Mouse (Mus musculus): ENCODE measurements around the gene Prp2. TPM values are rescaled to one million over a fixed set of nuclear protein-coding genes. Genes with fewer than 3 reads are reported as not detected.
"Not testable (repeated sequence)": the region's sequence is repeated elsewhere in the genome, so short reads cannot be mapped to it uniquely, and the experiment has no call there.

Prp2 gene
- polyA plus RNA-seq (2014; fragmentation: Nextera tagmentation; extraction: Ambion mirVana), result not detected in 2 replicates

DNA sequence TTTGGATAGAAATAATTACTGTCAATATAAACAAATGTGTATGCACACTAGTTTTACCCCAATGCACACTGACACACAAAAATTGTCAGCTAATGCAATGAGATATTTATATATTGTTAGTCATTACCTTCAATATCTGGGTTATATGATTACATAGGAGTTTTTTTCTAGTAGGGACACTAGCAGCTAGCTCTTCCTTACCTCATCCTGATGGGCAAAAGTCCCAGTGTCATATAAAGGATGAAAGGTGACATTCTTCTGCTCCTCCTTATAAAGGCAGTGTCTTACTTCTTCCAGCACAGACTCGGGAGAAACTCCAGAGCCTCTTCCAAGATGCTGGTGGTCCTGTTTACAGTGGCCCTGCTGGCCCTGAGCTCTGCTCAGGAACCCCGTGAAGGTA is at the start of gene Prp2:
Gene Prp2 (plus strand): TSS at position 301 of the 400 bp plus-strand sequence.
- not testable (repeated sequence) for H3K27ac ChIP-seq (ENCODE audit: low read depth, low read length); ATAC-seq (ENCODE audit: low FRiP score); H3K4me2 ChIP-seq; DNase-seq (ENCODE audit: low spot score, missing footprints); H3K9me3 ChIP-seq (ENCODE audit: control insufficient read depth, low read length); H3K4me1 ChIP-seq (ENCODE audit: control insufficient read depth, insufficient read depth, low read length); H3K4me3 ChIP-seq (ENCODE audit: low read depth, low read length); H3K36me3 ChIP-seq (ENCODE audit: control insufficient read depth, insufficient read depth, low read length); H3K27me3 ChIP-seq (ENCODE audit: control insufficient read depth, insufficient read depth, low read length); H3K9ac ChIP-seq (ENCODE audit: low read length)
- 86% methylated on average over 2 of the region's 2 CpGs for WGBS

- H3K36me3 ChIP-seq (ENCODE audit: control insufficient read depth, insufficient read depth, low read length); H3K4me1 ChIP-seq (ENCODE audit: control insufficient read depth, insufficient read depth, low read length); H3K27me3 ChIP-seq (ENCODE audit: control insufficient read depth, insufficient read depth, low read length); H3K9me3 ChIP-seq (ENCODE audit: control insufficient read depth, low read length); H3K27ac ChIP-seq (ENCODE audit: low read depth, low read length); H3K9ac ChIP-seq (ENCODE audit: low read length); H3K4me3 ChIP-seq (ENCODE audit: low read depth, low read length); H3K4me2 ChIP-seq; ATAC-seq (ENCODE audit: low FRiP score); DNase-seq (ENCODE audit: low spot score, missing footprints): not testable (repeated sequence)
- WGBS, result 92% methylated on average over 1 of the region's 1 CpGs
Measured at GRCm38 (mm10) chr6:132569509-132569908, 26.2 kb upstream of the Prp2 start, which contains the start of gene Prh1. Gene Prh1 (plus strand): TSS chr6:132569809.

DNA sequence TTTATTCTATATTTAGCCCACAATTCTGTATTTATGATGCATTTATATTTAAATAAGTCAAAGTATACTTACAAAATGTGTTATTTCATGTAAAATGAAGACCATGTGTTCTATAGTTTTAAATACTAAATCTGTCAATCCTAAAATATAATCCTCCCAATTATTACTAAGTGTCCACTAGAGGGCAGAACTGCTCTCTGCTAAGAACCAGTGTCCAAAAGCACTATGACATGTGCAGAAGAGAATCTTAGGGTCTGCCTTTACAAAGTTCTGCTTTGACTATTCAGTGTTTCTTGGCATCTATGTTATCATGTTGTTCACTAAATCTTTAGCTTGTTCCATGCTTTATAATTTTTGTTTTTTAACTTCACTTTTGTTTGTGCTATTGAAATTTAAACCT is 53.7 kb downstream of the Prp2 start:
- DNase-seq (ENCODE audit: low spot score, missing footprints) (no peak), ATAC-seq (ENCODE audit: low FRiP score) (0 out of 2 replicates have a peak, but pooled peaks have one; percentile 55)
- Histone ChIP-seq H3K4me3 (ENCODE audit: low read depth, low read length) (no peak overlapping the region), H3K4me2 (no peak overlapping the region), H3K9me3 (ENCODE audit: control insufficient read depth, low read length) (no peaks in the 10 kb centered on the region), H3K36me3 (ENCODE audit: control insufficient read depth, insufficient read depth, low read length) (no peaks in the 10 kb centered on the region), H3K4me1 (ENCODE audit: control insufficient read depth, insufficient read depth, low read length) (no peaks in the 10 kb centered on the region), H3K9ac (ENCODE audit: low read length) (no peak overlapping the region), H3K27ac (ENCODE audit: low read depth, low read length) (no peak overlapping the region), H3K27me3 (ENCODE audit: control insufficient read depth, insufficient read depth, low read length) (no peaks in the 10 kb centered on the region)

Other genes with a start within 250 kb of the Prp2 start
- gene Gm8882, start 231.8 kb upstream of the Prp2 start, polyA plus RNA-seq (2014; fragmentation: Nextera tagmentation; extraction: Ambion mirVana), result not detected in 2 replicates
- gene Prh1, start 26.1 kb upstream of the Prp2 start, polyA plus RNA-seq (2014; fragmentation: Nextera tagmentation; extraction: Ambion mirVana), result not detected in 2 replicates
- gene A630073D07Rik, start 55.6 kb downstream of the Prp2 start, polyA plus RNA-seq (2014; fragmentation: Nextera tagmentation; extraction: Ambion mirVana), result not detected in 2 replicates
- not detected in 2 replicates for gene Tas2r120, start 61.0 kb downstream of the Prp2 start, polyA plus RNA-seq (2014; fragmentation: Nextera tagmentation; extraction: Ambion mirVana)
- not detected in 2 replicates for gene Tas2r121, start 105.1 kb downstream of the Prp2 start, polyA plus RNA-seq (2014; fragmentation: Nextera tagmentation; extraction: Ambion mirVana)
- gene Tas2r122, start 116.0 kb downstream of the Prp2 start, polyA plus RNA-seq (2014; fragmentation: Nextera tagmentation; extraction: Ambion mirVana), result not detected in 2 replicates
- not detected in 2 replicates for gene Tas2r115, start 142.1 kb downstream of the Prp2 start, polyA plus RNA-seq (2014; fragmentation: Nextera tagmentation; extraction: Ambion mirVana)
- gene Tas2r124, start 158.8 kb downstream of the Prp2 start, polyA plus RNA-seq (2014; fragmentation: Nextera tagmentation; extraction: Ambion mirVana), result not detected in 2 replicates
- not detected in 2 replicates for gene Tas2r102, start 166.2 kb downstream of the Prp2 start, polyA plus RNA-seq (2014; fragmentation: Nextera tagmentation; extraction: Ambion mirVana)
- gene Tas2r136, start 182.2 kb downstream of the Prp2 start, polyA plus RNA-seq (2014; fragmentation: Nextera tagmentation; extraction: Ambion mirVana), result not detected in 2 replicates
- not detected in 2 replicates for gene Tas2r117, start 206.9 kb downstream of the Prp2 start, polyA plus RNA-seq (2014; fragmentation: Nextera tagmentation; extraction: Ambion mirVana)